Mouse (Mus musculus) stomach, embryonic 15.5 days (tissue): ENCODE results near the gene Ugt1a9. TPM values are rescaled to one million over a fixed set of nuclear protein-coding genes. Genes with fewer than 3 reads are reported as not detected.
"Not testable (repeated sequence)": the region's sequence is repeated elsewhere in the genome, so short reads cannot be mapped to it uniquely, and the experiment has no call there.

Source experiments
- ATAC-seq: fragments of 200-750 bp; cut with Nextera tagmentation; 2 replicates; pipeline ENCODE4 v1.8.0; 2017; ENCODE audit warnings: low read depth, moderate number of reproducible peaks, moderate TSS enrichment; ENCODE audit not compliant: insufficient read depth, low FRiP score
- H3K27ac ChIP-seq: fragments of 300-500 bp; sonication (generic); 2 replicates; pipeline ENCODE4 v1.5.1; 2015; ENCODE audit warnings: mild to moderate bottlenecking, inconsistent platforms
- H3K27me3 ChIP-seq: fragments of 300-500 bp; sonication (generic); replicated peaks from 2 replicates; pipeline ENCODE4 v1.6.1; 2015; ENCODE audit warnings: inconsistent platforms
- H3K36me3 ChIP-seq: fragments of 300-500 bp; sonication (generic); 2 replicates; pipeline ENCODE4 v1.6.1; 2015; ENCODE audit warnings: inconsistent platforms
- H3K4me1 ChIP-seq: fragments of 300-500 bp; sonication (generic); 2 replicates; pipeline ENCODE4 v1.6.1; 2015; ENCODE audit warnings: inconsistent platforms
- H3K4me2 ChIP-seq: fragments of 300-500 bp; sonication (generic); 2 replicates; pipeline ENCODE4 v1.6.1; 2015; ENCODE audit warnings: mild to moderate bottlenecking, inconsistent platforms
- H3K4me3 ChIP-seq: fragments of 300-500 bp; sonication (generic); replicated peaks from 2 replicates; pipeline ENCODE4 v1.5.1; 2015; ENCODE audit warnings: inconsistent platforms
- H3K9ac ChIP-seq: fragments of 300-500 bp; sonication (generic); 2 replicates; pipeline ENCODE4 v1.6.1; 2015; ENCODE audit warnings: inconsistent platforms
- H3K9me3 ChIP-seq: fragments of 300-500 bp; sonication (generic); 2 replicates; pipeline ENCODE4 v1.6.1; 2016; ENCODE audit warnings: inconsistent platforms
- WGBS: fragments of 180-500 bp; shearing (Covaris S2); methylation state at CpG from one replicate; pipeline ENCODE4 v1.1.7; 2015; 5-methylcytosine and 5-hydroxymethylcytosine counted together
- polyA plus RNA-seq: library from polyadenylated mRNA; unstranded; fragments of >200 nt; fragmentation: Nextera tagmentation; extraction: Ambion mirVana; gene quantifications from 2 replicates; pipeline ENCODE4 v1.2.1, GENCODE M21; 2015

Ugt1a9 gene
- polyA plus RNA-seq, 1 experiment from 2014 or later, result 1.7 TPM

- Histone ChIP-seq H3K36me3 (no peaks in the 10 kb centered on the region), H3K27ac (no peak overlapping the region), H3K9ac (no peak overlapping the region), H3K4me2 (no peak overlapping the region), H3K27me3 (no peaks in the 10 kb centered on the region), H3K4me1 (no peaks in the 10 kb centered on the region), H3K4me3 (no peak overlapping the region), H3K9me3 (peaks cover 16% of the 10 kb centered on the region)
- 63% methylated on average over 2 of the region's 2 CpGs for WGBS
- no peak for ATAC-seq
These were observed 146.5 kb downstream of the Ugt1a9 start for GRCm38 (mm10) chr1:88217144-88217543.

- H3K27me3 ChIP-seq, result no peaks in the 10 kb centered on the region
- H3K36me3 ChIP-seq, result no peaks in the 10 kb centered on the region
- H3K4me3 ChIP-seq, result no peak overlapping the region
- WGBS, result 37% methylated on average over 3 of the region's 3 CpGs
- no peaks in the 10 kb centered on the region for H3K4me1 ChIP-seq
- no peak for ATAC-seq
- H3K4me2 ChIP-seq, result no peak overlapping the region
- H3K9me3 ChIP-seq, result peaks cover 16% of the 10 kb centered on the region
- H3K27ac ChIP-seq, result no peak overlapping the region
- H3K9ac ChIP-seq, result no peak overlapping the region
These were observed 147.0 kb downstream of the Ugt1a9 start for GRCm38 (mm10) chr1:88217576-88217975.

- peaks cover 16% of the 10 kb centered on the region for H3K9me3 ChIP-seq
- H3K9ac ChIP-seq, result no peak overlapping the region
- WGBS, result 74% methylated on average over 9 of the region's 9 CpGs
- ATAC-seq, result no peak
- no peaks in the 10 kb centered on the region for H3K27me3 ChIP-seq
- no peaks in the 10 kb centered on the region for H3K36me3 ChIP-seq
- H3K27ac ChIP-seq, result no peak overlapping the region
- no peak overlapping the region for H3K4me2 ChIP-seq
- H3K4me1 ChIP-seq, result no peaks in the 10 kb centered on the region
- H3K4me3 ChIP-seq, result no peak overlapping the region
These were observed 147.5 kb downstream of the Ugt1a9 start for GRCm38 (mm10) chr1:88218051-88218450.

GRCm38 (mm10) chr1:88218591-88218990, 148.0 kb downstream of the Ugt1a9 start:
- Histone ChIP-seq H3K27me3 (no peaks in the 10 kb centered on the region), H3K27ac (no peak overlapping the region), H3K4me1 (no peaks in the 10 kb centered on the region), H3K36me3 (no peaks in the 10 kb centered on the region), H3K9ac (no peak overlapping the region), H3K9me3 (peaks cover 12% of the 10 kb centered on the region), H3K4me3 (no peak overlapping the region), H3K4me2 (no peak overlapping the region)
- 50% methylated on average over 4 of the region's 4 CpGs for WGBS
- no peak for ATAC-seq

GRCm38 (mm10) chr1:88219054-88219453, 148.5 kb downstream of the Ugt1a9 start:
- ATAC-seq, result no peak
- H3K4me2 ChIP-seq, result no peak overlapping the region
- H3K4me1 ChIP-seq, result no peaks in the 10 kb centered on the region
- no peak overlapping the region for H3K9ac ChIP-seq
- H3K27ac ChIP-seq, result no peak overlapping the region
- WGBS, result 15% methylated on average over 1 of the region's 1 CpGs
- no peaks in the 10 kb centered on the region for H3K36me3 ChIP-seq
- peaks cover 12% of the 10 kb centered on the region for H3K9me3 ChIP-seq
- no peaks in the 10 kb centered on the region for H3K27me3 ChIP-seq
- no peak overlapping the region for H3K4me3 ChIP-seq

- H3K4me3 ChIP-seq, result no peak overlapping the region
- no peaks in the 10 kb centered on the region for H3K27me3 ChIP-seq
- no peak overlapping the region for H3K27ac ChIP-seq
- peaks cover 12% of the 10 kb centered on the region for H3K9me3 ChIP-seq
- H3K4me1 ChIP-seq, result no peaks in the 10 kb centered on the region
- no peak overlapping the region for H3K4me2 ChIP-seq
- no peak overlapping the region for H3K9ac ChIP-seq
- ATAC-seq, result no peak
- H3K36me3 ChIP-seq, result no peaks in the 10 kb centered on the region
These were observed 149.7 kb downstream of the Ugt1a9 start for GRCm38 (mm10) chr1:88220336-88220735.

- H3K9ac ChIP-seq, result no peak overlapping the region
- WGBS, result 46% methylated on average over 2 of the region's 2 CpGs
- no peaks in the 10 kb centered on the region for H3K36me3 ChIP-seq
- no peaks in the 10 kb centered on the region for H3K4me1 ChIP-seq
- peaks cover 13% of the 10 kb centered on the region; the same call in 1 of the 2 replicates for H3K9me3 ChIP-seq
- H3K4me3 ChIP-seq, result no peak overlapping the region
- no peaks in the 10 kb centered on the region for H3K27me3 ChIP-seq
- H3K27ac ChIP-seq, result no peak overlapping the region
- no peak for ATAC-seq
- H3K4me2 ChIP-seq, result no peak overlapping the region
These were observed 151.6 kb downstream of the Ugt1a9 start for GRCm38 (mm10) chr1:88222216-88222615.

GRCm38 (mm10) chr1:88223011-88223515, 152.5 kb downstream of the Ugt1a9 start:
- H3K36me3 ChIP-seq, H3K4me3 ChIP-seq, H3K9ac ChIP-seq, H3K4me1 ChIP-seq, H3K27me3 ChIP-seq, ATAC-seq, H3K27ac ChIP-seq, H3K9me3 ChIP-seq, H3K4me2 ChIP-seq: not testable (repeated sequence)

GRCm38 (mm10) chr1:88223591-88223990, 153.0 kb downstream of the Ugt1a9 start:
- no peak overlapping the region for H3K27ac ChIP-seq
- no peak overlapping the region for H3K9ac ChIP-seq
- no peak overlapping the region for H3K4me2 ChIP-seq
- 46% methylated on average over 1 of the region's 1 CpGs for WGBS
- no peaks in the 10 kb centered on the region for H3K36me3 ChIP-seq
- no peak overlapping the region for H3K4me3 ChIP-seq
- no peak for ATAC-seq
- peaks cover 8% of the 10 kb centered on the region for H3K9me3 ChIP-seq
- no peaks in the 10 kb centered on the region for H3K4me1 ChIP-seq
- no peaks in the 10 kb centered on the region for H3K27me3 ChIP-seq

GRCm38 (mm10) chr1:88224029-88224776, 153.6 kb downstream of the Ugt1a9 start:
- no peaks in the 10 kb centered on the region for H3K4me1 ChIP-seq
- ATAC-seq, result no peak
- no peak overlapping the region for H3K4me2 ChIP-seq
- peaks cover 8% of the 10 kb centered on the region for H3K9me3 ChIP-seq
- H3K27me3 ChIP-seq, result no peaks in the 10 kb centered on the region
- no peak overlapping the region for H3K27ac ChIP-seq
- no peak overlapping the region for H3K4me3 ChIP-seq
- H3K36me3 ChIP-seq, result no peaks in the 10 kb centered on the region
- 61% methylated on average over 2 of the region's 2 CpGs for WGBS
- no peak overlapping the region for H3K9ac ChIP-seq

GRCm38 (mm10) chr1:88225301-88225700, 154.7 kb downstream of the Ugt1a9 start:
- H3K27me3 ChIP-seq, H3K9ac ChIP-seq, H3K4me1 ChIP-seq, H3K4me2 ChIP-seq, H3K36me3 ChIP-seq, H3K9me3 ChIP-seq, H3K4me3 ChIP-seq, ATAC-seq, H3K27ac ChIP-seq: not testable (repeated sequence)
- 31% methylated on average over 2 of the region's 2 CpGs for WGBS

- Histone ChIP-seq H3K27ac (no peak overlapping the region), H3K9me3 (peaks cover 8% of the 10 kb centered on the region), H3K9ac (no peak overlapping the region), H3K4me3 (no peak overlapping the region), H3K27me3 (no peaks in the 10 kb centered on the region), H3K4me2 (no peak overlapping the region), H3K36me3 (no peaks in the 10 kb centered on the region), H3K4me1 (no peaks in the 10 kb centered on the region)
- ATAC-seq, result no peak
These were observed 155.1 kb downstream of the Ugt1a9 start for GRCm38 (mm10) chr1:88225741-88226140.
